Mouse (Mus musculus): ENCODE results near the gene Tap2. TPM values are rescaled to one million over a fixed set of nuclear protein-coding genes. Genes with fewer than 3 reads are reported as not detected.

Tap2 gene
- polyA plus RNA-seq, 1 experiment = 23.5 TPM

- Histone ChIP-seq H3K27ac (replicated peaks; ENCODE audit: low read depth, low read length) (peak overlapping the region; percentile 65), H3K4me3 (ENCODE audit: insufficient read depth, low read depth, low read length) (no peak overlapping the region; the same call in 1 of the 2 replicates), H3K4me1 (ENCODE audit: control insufficient read depth, insufficient read depth, insufficient read length, low read length) (no peaks in the 10 kb centered on the region)
These were observed 37.0 kb downstream of the Tap2 start for GRCm38 (mm10) chr17:34240366-34240765.

GRCm38 (mm10) chr17:34240916-34241315, 37.6 kb downstream of the Tap2 start:
- Histone ChIP-seq H3K4me1 (ENCODE audit: control insufficient read depth, insufficient read depth, insufficient read length, low read length) (no peaks in the 10 kb centered on the region), H3K4me3 (ENCODE audit: insufficient read depth, low read depth, low read length) (no peak overlapping the region), H3K27ac (replicated peaks; ENCODE audit: low read depth, low read length) (no peak overlapping the region)

GRCm38 (mm10) chr17:34244656-34245055, 41.3 kb downstream of the Tap2 start:
- H3K4me1 ChIP-seq (ENCODE audit: control insufficient read depth, insufficient read depth, insufficient read length, low read length) = no peaks in the 10 kb centered on the region
- H3K27ac ChIP-seq (replicated peaks; ENCODE audit: low read depth, low read length) = no peak overlapping the region
- no peak overlapping the region for H3K4me3 ChIP-seq (ENCODE audit: insufficient read depth, low read depth, low read length)

GRCm38 (mm10) chr17:34247047-34247446, 43.7 kb downstream of the Tap2 start:
- Histone ChIP-seq H3K4me1 (ENCODE audit: control insufficient read depth, insufficient read depth, insufficient read length, low read length) (no peaks in the 10 kb centered on the region), H3K4me3 (ENCODE audit: insufficient read depth, low read depth, low read length) (no peak overlapping the region), H3K27ac (replicated peaks; ENCODE audit: low read depth, low read length) (no peak overlapping the region)

- Histone ChIP-seq H3K4me3 (ENCODE audit: insufficient read depth, low read depth, low read length) (no peak overlapping the region), H3K27ac (replicated peaks; ENCODE audit: low read depth, low read length) (no peak overlapping the region), H3K4me1 (ENCODE audit: control insufficient read depth, insufficient read depth, insufficient read length, low read length) (no peaks in the 10 kb centered on the region)
These were observed 45.4 kb downstream of the Tap2 start for GRCm38 (mm10) chr17:34248764-34249163.

GRCm38 (mm10) chr17:34249361-34249760, 46.0 kb downstream of the Tap2 start:
- Histone ChIP-seq H3K4me3 (ENCODE audit: insufficient read depth, low read depth, low read length) (no peak overlapping the region), H3K27ac (replicated peaks; ENCODE audit: low read depth, low read length) (no peak overlapping the region), H3K4me1 (ENCODE audit: control insufficient read depth, insufficient read depth, insufficient read length, low read length) (no peaks in the 10 kb centered on the region)

- H3K4me1 ChIP-seq (ENCODE audit: control insufficient read depth, insufficient read depth, insufficient read length, low read length) = no peaks in the 10 kb centered on the region
- H3K27ac ChIP-seq (replicated peaks; ENCODE audit: low read depth, low read length) = no peak overlapping the region
These were observed 46.6 kb downstream of the Tap2 start for GRCm38 (mm10) chr17:34249878-34250277.

GRCm38 (mm10) chr17:34251666-34252065, 48.3 kb downstream of the Tap2 start:
- Histone ChIP-seq H3K4me1 (ENCODE audit: control insufficient read depth, insufficient read depth, insufficient read length, low read length) (no peaks in the 10 kb centered on the region), H3K27ac (replicated peaks; ENCODE audit: low read depth, low read length) (no peak overlapping the region), H3K4me3 (ENCODE audit: insufficient read depth, low read depth, low read length) (no peak overlapping the region)

More at GRCm38 (mm10) chr17:34249878-34250277, 46.6 kb downstream of the Tap2 start:
- H3K4me3 ChIP-seq (ENCODE audit: insufficient read depth, low read depth, low read length) = no peak overlapping the region

- no peak overlapping the region for H3K27ac ChIP-seq (replicated peaks; ENCODE audit: low read depth, low read length)
- no peaks in the 10 kb centered on the region for H3K4me1 ChIP-seq (ENCODE audit: control insufficient read depth, insufficient read depth, insufficient read length, low read length)
- no peak overlapping the region for H3K4me3 ChIP-seq (ENCODE audit: insufficient read depth, low read depth, low read length)
These were observed 53.2 kb downstream of the Tap2 start for GRCm38 (mm10) chr17:34256501-34256900.

GRCm38 (mm10) chr17:34257594-34258375, 54.5 kb downstream of the Tap2 start, which contains the start of gene H2-Ab1:
H2-Ab1 (plus strand) TSS chr17:34257689.
- Histone ChIP-seq H3K27ac (replicated peaks; ENCODE audit: low read depth, low read length) (peak within 1 kb of the TSS; percentile 58), H3K4me1 (ENCODE audit: control insufficient read depth, insufficient read depth, insufficient read length, low read length) (no peaks in the 10 kb centered on the region), H3K4me3 (ENCODE audit: insufficient read depth, low read depth, low read length) (no peak within 1 kb of the TSS)

GRCm38 (mm10) chr17:34260551-34260950, 57.2 kb downstream of the Tap2 start:
- Histone ChIP-seq H3K4me3 (ENCODE audit: insufficient read depth, low read depth, low read length) (no peak overlapping the region), H3K4me1 (ENCODE audit: control insufficient read depth, insufficient read depth, insufficient read length, low read length) (no peaks in the 10 kb centered on the region), H3K27ac (replicated peaks; ENCODE audit: low read depth, low read length) (no peak overlapping the region)

- H3K4me3 ChIP-seq (ENCODE audit: insufficient read depth, low read depth, low read length) = no peak overlapping the region
- no peaks in the 10 kb centered on the region for H3K4me1 ChIP-seq (ENCODE audit: control insufficient read depth, insufficient read depth, insufficient read length, low read length)
- peak overlapping the region; percentile 71 for H3K27ac ChIP-seq (replicated peaks; ENCODE audit: low read depth, low read length)
These were observed 58.2 kb downstream of the Tap2 start for GRCm38 (mm10) chr17:34261502-34261901.

- H3K4me3 ChIP-seq (ENCODE audit: insufficient read depth, low read depth, low read length) = peak overlapping the region; percentile 60
- no peaks in the 10 kb centered on the region for H3K4me1 ChIP-seq (ENCODE audit: control insufficient read depth, insufficient read depth, insufficient read length, low read length)
- H3K27ac ChIP-seq (replicated peaks; ENCODE audit: low read depth, low read length) = 0 out of 2 replicates have a peak overlapping the region, but pooled peaks have one; percentile 11
These were observed 59.7 kb downstream of the Tap2 start for GRCm38 (mm10) chr17:34263068-34263467.

- Histone ChIP-seq H3K4me1 (ENCODE audit: control insufficient read depth, insufficient read depth, insufficient read length, low read length) (no peaks in the 10 kb centered on the region), H3K4me3 (ENCODE audit: insufficient read depth, low read depth, low read length) (peak overlapping the region; percentile 60), H3K27ac (replicated peaks; ENCODE audit: low read depth, low read length) (no peak overlapping the region; the same call in 1 of the 2 replicates)
These were observed 60.6 kb downstream of the Tap2 start for GRCm38 (mm10) chr17:34263811-34264371.

GRCm38 (mm10) chr17:34264452-34265351, 61.4 kb downstream of the Tap2 start:
- H3K27ac ChIP-seq (replicated peaks; ENCODE audit: low read depth, low read length) = no peak overlapping the region; the same call in 1 of the 2 replicates
- no peaks in the 10 kb centered on the region for H3K4me1 ChIP-seq (ENCODE audit: control insufficient read depth, insufficient read depth, insufficient read length, low read length)
- peak overlapping the region; percentile 60 for H3K4me3 ChIP-seq (ENCODE audit: insufficient read depth, low read depth, low read length)
